Mouse (Mus musculus): Measurements from ENCODE around the gene 2310011J03Rik. TPM values are rescaled to one million over a fixed set of nuclear protein-coding genes. Genes with fewer than 3 reads are reported as not detected.

Gene 2310011J03Rik
- total and polyA plus RNA-seq, 3 experiments: 34.6 to 46.8 (median 37.5) TPM

DNA sequence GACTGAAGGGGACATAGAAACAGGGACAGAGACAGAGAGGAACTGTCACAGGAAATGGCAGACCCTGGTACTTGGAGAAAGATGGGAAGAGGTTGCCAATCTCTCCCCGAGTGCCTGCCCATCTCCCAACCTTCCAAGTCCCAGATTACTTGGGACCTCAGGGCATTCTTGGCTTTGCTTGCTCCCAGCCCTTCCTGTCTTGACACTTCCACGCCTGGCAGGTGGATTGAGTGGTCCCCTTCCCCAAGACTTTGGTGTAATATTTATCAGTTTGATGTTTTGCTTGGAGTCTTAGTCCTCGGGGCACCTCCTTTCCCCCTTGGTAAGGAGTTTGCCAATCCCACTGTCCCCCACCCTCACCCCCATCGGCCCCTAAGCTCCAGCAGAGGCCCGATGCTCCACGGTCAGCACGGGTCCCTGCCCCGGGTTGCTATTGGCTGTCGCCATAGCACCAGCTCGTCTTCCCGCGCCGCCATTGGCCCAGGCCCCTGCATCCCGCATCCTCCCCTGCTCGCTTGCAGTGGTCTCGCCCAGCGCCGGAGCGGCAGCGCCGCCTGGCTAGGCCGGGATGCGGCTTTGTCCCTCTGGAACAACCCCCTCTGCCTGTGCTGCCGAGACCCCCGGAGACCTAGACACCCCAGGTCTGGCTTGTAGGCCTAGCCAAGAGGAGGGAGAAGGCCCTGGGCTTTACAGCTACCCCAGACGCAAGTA is 21.6 kb downstream of the 2310011J03Rik start:
- in situ Hi-C loops (cut with MboI; ENCODE audit: low pct_ligation_motif_present, low pct_unique_long_range_greater_than_20kb, low sequenced_read_pairs) (no loop called here), dilution Hi-C loops (cut with MboI; ENCODE audit: extremely low pct_ligation_motif_present, extremely low pct_unique_long_range_greater_than_20kb, low sequenced_read_pairs) (no loop called here)
- Histone ChIP-seq H3K27me3 (replicated peaks) (peaks cover 46% of the 10 kb centered on the region), H3K4me1 (ENCODE audit: control insufficient read depth in 1 of 2, insufficient read depth in 2 of 2) (peaks cover 8 to 30% of the 10 kb centered on the region in 2 experiments; a peak in 3 of 4 replicates), H3K79me2 (replicated peaks; ENCODE audit: control insufficient read depth, extremely low read depth, insufficient read depth, poor library complexity, severe bottlenecking) (peaks cover 3% of the 10 kb centered on the region), H3K4me3 (replicated peaks in 1 of 3; ENCODE audit: low read depth in 2 of 3, low read length in 2 of 3, poor library complexity in 1 of 3) (no peak overlapping the region), H3K9ac (ENCODE audit: insufficient read depth, low read depth) (no peak overlapping the region), H3K4me2 (ENCODE audit: insufficient read depth, low read depth, poor library complexity, severe bottlenecking) (no peak overlapping the region), H3K9me3 (replicated peaks; ENCODE audit: low read length) (no peaks in the 10 kb centered on the region), H3K36me3 (replicated peaks in 1 of 2; ENCODE audit: control insufficient read depth in 1 of 2, insufficient read depth in 1 of 2, low read length in 1 of 2) (peaks cover 14 to 19% of the 10 kb centered on the region in 2 experiments), H3K27ac (ENCODE audit: insufficient read depth, low read depth) (no peak overlapping the region)
- DNase-seq (ENCODE audit: extremely low read depth): no peak
- no peak for TF ChIP-seq ZNF384 (IDR thresholded peaks at IDR 0.05; ENCODE audit: low read depth, low read length)

DNA sequence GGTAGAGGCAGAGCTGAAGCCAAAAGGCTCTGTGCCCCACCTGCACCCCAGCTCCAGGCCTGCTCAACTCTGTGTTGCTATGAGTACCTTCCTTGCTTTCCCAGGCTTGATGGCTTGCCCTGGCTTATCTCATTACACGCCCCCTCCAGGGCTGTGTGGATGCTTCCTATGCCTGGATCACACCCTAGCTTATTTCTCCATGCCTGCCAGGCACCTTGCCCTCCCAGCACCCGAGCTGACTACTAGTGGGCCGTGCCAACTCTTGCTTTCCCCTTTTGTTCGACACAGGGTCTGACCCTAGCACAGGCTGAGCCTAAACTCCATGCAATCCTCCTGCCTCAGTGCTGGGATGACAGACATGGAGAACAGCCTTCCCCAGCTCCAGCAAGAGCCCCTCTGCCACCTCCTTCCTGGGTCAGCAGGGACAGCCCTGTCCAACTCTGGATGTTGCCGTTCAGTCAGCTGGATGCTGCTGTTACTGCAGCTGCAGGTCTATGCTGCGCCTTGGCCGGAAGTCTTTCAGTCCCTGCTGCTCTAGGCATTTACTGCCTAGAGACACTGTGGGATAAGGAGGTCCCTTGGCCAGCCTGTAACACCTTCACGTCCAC is 22.7 kb downstream of the 2310011J03Rik start:
- H3K9ac ChIP-seq (ENCODE audit: insufficient read depth, low read depth): no peak overlapping the region
- no peak overlapping the region for H3K4me3 ChIP-seq (replicated peaks in 1 of 3; ENCODE audit: low read depth in 2 of 3, low read length in 2 of 3, poor library complexity in 1 of 3)
- TF ChIP-seq UBTF (IDR thresholded peaks at IDR 0.05; ENCODE audit: low read depth, low read length) (no peak), E2F4 (IDR thresholded peaks at IDR 0.05; ENCODE audit: insufficient replicate concordance, low read depth, low read length) (no peak), GABPA (IDR thresholded peaks at IDR 0.05; ENCODE audit: insufficient replicate concordance, low read depth, low read length) (no peak), RAD21 (IDR thresholded peaks at IDR 0.05; ENCODE audit: low read depth, low read length) (no peak), POLR2A (IDR thresholded peaks at IDR 0.05; ENCODE audit: low read depth, low read length) (no peak), SMC3 (IDR thresholded peaks at IDR 0.05; ENCODE audit: low read depth, low read length) (no peak), NRF1 (IDR thresholded peaks at IDR 0.05; ENCODE audit: low read depth, low read length) (no peak), USF1 (IDR thresholded peaks at IDR 0.05; ENCODE audit: low read depth, low read length) (no peak), IRF4 (IDR thresholded peaks at IDR 0.05; ENCODE audit: low read depth, low read length) (no peak), ZC3H11A (IDR thresholded peaks at IDR 0.05; ENCODE audit: low read depth, low read length) (no peak), CHD1 (IDR thresholded peaks at IDR 0.05; ENCODE audit: low read depth, low read length) (no peak), POLR2AphosphoS2 (IDR thresholded peaks at IDR 0.05; ENCODE audit: low read depth, low read length) (no peak), PAX5 (IDR thresholded peaks at IDR 0.05; ENCODE audit: low read length) (no peak), USF2 (conservative IDR thresholded peaks at IDR 0.05; ENCODE audit: low read depth, low read length) (no peak), TBP (conservative IDR thresholded peaks at IDR 0.05; ENCODE audit: low read depth, low read length) (no peak), MAFK (IDR thresholded peaks at IDR 0.05; ENCODE audit: insufficient replicate concordance, low read length) (no peak), ZNF384 (IDR thresholded peaks at IDR 0.05; ENCODE audit: low read depth, low read length) (no peak), MAZ (IDR thresholded peaks at IDR 0.05; ENCODE audit: low read depth, low read length) (no peak)
- H3K4me1 ChIP-seq (ENCODE audit: control insufficient read depth in 1 of 2, insufficient read depth in 2 of 2): peaks cover 8 to 30% of the 10 kb centered on the region in 2 experiments; a peak in 3 of 4 replicates
- DNase-seq (ENCODE audit: extremely low read depth): no peak
- peaks cover 39% of the 10 kb centered on the region for H3K27me3 ChIP-seq (replicated peaks)
- no peak overlapping the region for H3K4me2 ChIP-seq (ENCODE audit: insufficient read depth, low read depth, poor library complexity, severe bottlenecking)
- dilution Hi-C loops (cut with MboI; ENCODE audit: extremely low pct_ligation_motif_present, extremely low pct_unique_long_range_greater_than_20kb, low sequenced_read_pairs) (no loop called here), in situ Hi-C loops (cut with MboI; ENCODE audit: low pct_ligation_motif_present, low pct_unique_long_range_greater_than_20kb, low sequenced_read_pairs) (no loop called here)
- H3K27ac ChIP-seq (ENCODE audit: insufficient read depth, low read depth): no peak overlapping the region
- peaks cover 14% of the 10 kb centered on the region for H3K79me2 ChIP-seq (replicated peaks; ENCODE audit: control insufficient read depth, extremely low read depth, insufficient read depth, poor library complexity, severe bottlenecking)
- H3K9me3 ChIP-seq (replicated peaks; ENCODE audit: low read length): no peaks in the 10 kb centered on the region
- H3K36me3 ChIP-seq (replicated peaks in 1 of 2; ENCODE audit: control insufficient read depth in 1 of 2, insufficient read depth in 1 of 2, low read length in 1 of 2): peaks cover 18 to 29% of the 10 kb centered on the region in 2 experiments

All from CH12.LX (cell line).